Comparison of ENCODE assay signal across 19 mouse cellular contexts in genomic region chr15:93099840-93100239, GRCm38 (mm10).
"Had no signal": no experiment of that assay in that cellular context is flagged by ENCODE, and none has a peak within 500 bp of the region (broad histone marks: within the 10 kb centered on the region; RNA-seq: fewer than 3 reads in every experiment).

No protein-coding gene starts in this region.

- DNase-seq: lung, adult 18-20 months; lung, embryonic 14.5 days; lung, postnatal 10 days; lung, postnatal 4 days; midbrain, embryonic 14.5 days; retina, postnatal 1 day; right cerebral cortex, adult 18-20 months; right cerebral cortex, postnatal 25 days; right cerebral cortex, postnatal 4 days; spleen, adult 18-20 months; thymus, adult 18-20 months; thymus, postnatal 14 days; thymus, postnatal 36 days had no signal

- ATAC-seq: midbrain, embryonic 16.5 days had no signal

- H3K9ac ChIP-seq: lung, embryonic 14.5 days; midbrain, embryonic 12.5 days; neural tube, embryonic 13.5 days; neural tube, embryonic 15.5 days had no signal

- H3K9me3 ChIP-seq: midbrain, embryonic 10.5 days; midbrain, embryonic 12.5 days; neural tube, embryonic 13.5 days; neural tube, embryonic 15.5 days had no signal

- H3K4me3 ChIP-seq: midbrain, embryonic 10.5 days; midbrain, embryonic 12.5 days; myocyte; neural tube, embryonic 13.5 days; neural tube, embryonic 15.5 days had no signal

- H3K27me3 ChIP-seq: midbrain, embryonic 12.5 days; neural tube, embryonic 13.5 days; neural tube, embryonic 15.5 days had no signal

- H3K4me1 ChIP-seq: midbrain, embryonic 10.5 days; midbrain, embryonic 12.5 days; neural tube, embryonic 13.5 days; neural tube, embryonic 15.5 days had no signal

- H3K36me3 ChIP-seq: midbrain, embryonic 10.5 days; midbrain, embryonic 12.5 days; neural tube, embryonic 13.5 days; neural tube, embryonic 15.5 days had no signal

- H3K4me2 ChIP-seq: lung, embryonic 14.5 days; midbrain, embryonic 12.5 days; neural tube, embryonic 13.5 days; neural tube, embryonic 15.5 days had no signal

- H3K27ac ChIP-seq: midbrain, embryonic 10.5 days; midbrain, embryonic 12.5 days; neural tube, embryonic 13.5 days; neural tube, embryonic 15.5 days had no signal
